Mouse (Mus musculus): ENCODE data around the gene Fam193a.

DNA sequence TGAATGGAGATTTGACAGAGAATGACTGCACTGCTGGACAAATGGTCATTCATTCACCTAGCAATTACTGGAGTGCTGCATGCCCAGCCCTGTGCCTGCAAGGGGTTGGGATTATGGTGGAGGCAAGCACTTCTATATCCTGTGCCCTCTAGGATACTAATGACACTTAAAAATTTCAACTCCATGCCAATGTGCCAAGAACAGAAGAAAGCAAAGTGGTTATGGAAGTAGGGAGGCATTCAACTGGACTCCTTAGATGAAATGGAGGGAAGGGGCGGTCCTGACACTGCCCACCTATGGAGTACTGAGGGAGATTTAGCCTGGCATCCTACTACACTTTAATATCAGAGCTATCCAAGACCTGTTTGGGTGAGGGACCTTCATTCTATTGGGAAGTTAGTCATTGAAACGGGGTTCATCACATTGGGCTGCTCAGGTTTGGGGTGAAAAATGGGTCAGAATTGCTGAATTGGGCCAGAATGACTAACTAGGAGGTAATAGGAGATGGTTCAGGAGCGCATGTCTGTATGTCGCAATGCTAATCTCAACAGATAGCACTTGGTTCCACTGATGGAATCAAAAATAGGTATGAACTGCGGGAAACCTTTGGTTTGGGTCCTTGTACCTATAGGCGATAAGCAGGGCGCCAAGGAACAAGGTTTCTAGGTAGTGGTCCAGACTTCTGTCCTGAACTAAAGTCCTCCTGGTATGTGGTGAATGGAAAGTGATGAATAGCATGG lies 1.0 kb upstream of the Fam193a start:
- no peak for TF ChIP-seq CTCF (IDR thresholded peaks at IDR 0.05; ENCODE audit: low read depth, low read length)
- TF ChIP-seq POLR2AphosphoS5 (IDR thresholded peaks at IDR 0.05; ENCODE audit: insufficient replicate concordance, low read depth, low read length): no peak
- no peak for TF ChIP-seq GATA1 (IDR thresholded peaks at IDR 0.05; ENCODE audit: borderline replicate concordance, low read length)

Data from G1E (cell line).